In genomic region chr7:64238410-64239086, GRCm38 (mm10) we compare ENCODE assay signal across 22 mouse cellular contexts. TPM values are rescaled to one million over a fixed set of nuclear protein-coding genes. Genes with fewer than 3 reads are reported as not detected.
DNase-seq lines count a peak whose midpoint lies in the region; ATAC-seq and TF ChIP-seq lines count a peak whose summit lies in the region.
"Had no signal": no experiment of that assay in that cellular context is flagged by ENCODE, and none has a peak within 500 bp of the region (broad histone marks: within the 10 kb centered on the region; RNA-seq: fewer than 3 reads in every experiment).

No protein-coding gene starts in this region.

- H3K9me3 ChIP-seq in embryonic facial prominence, embryonic 14.5 days (ENCODE audit: control insufficient read depth, low read length) = no peaks in the 10 kb centered on the region
- H3K9me3 ChIP-seq in embryonic facial prominence, embryonic 15.5 days (replicated peaks) = no peaks in the 10 kb centered on the region
- no peaks in the 10 kb centered on the region for H3K9me3 ChIP-seq in intestine, postnatal 0 days (ENCODE audit: control insufficient read depth)
- H3K9me3 ChIP-seq: embryonic facial prominence, embryonic 12.5 days; forebrain, embryonic 10.5 days; forebrain, embryonic 13.5 days; hindbrain, embryonic 12.5 days; hindbrain, embryonic 15.5 days had no signal

- no peak overlapping the region for H3K27ac ChIP-seq in embryonic facial prominence, embryonic 14.5 days (replicated peaks; ENCODE audit: low read depth, low read length)
- H3K27ac ChIP-seq in embryonic facial prominence, embryonic 15.5 days (replicated peaks) = no peak overlapping the region; the same call in 1 of the 2 replicates
- H3K27ac ChIP-seq in intestine, postnatal 0 days (ENCODE audit: low read depth, low read length) = no peak overlapping the region
- H3K27ac ChIP-seq: embryonic facial prominence, embryonic 12.5 days; forebrain, embryonic 10.5 days; forebrain, embryonic 13.5 days; heart, adult 2 months; hindbrain, embryonic 12.5 days; hindbrain, embryonic 15.5 days had no signal

- H3K9ac ChIP-seq in embryonic facial prominence, embryonic 14.5 days (ENCODE audit: low read depth, low read length) = no peak overlapping the region
- no peak overlapping the region for H3K9ac ChIP-seq in embryonic facial prominence, embryonic 15.5 days
- no peak overlapping the region for H3K9ac ChIP-seq in intestine, postnatal 0 days (ENCODE audit: low read depth, low read length)
- H3K9ac ChIP-seq: embryonic facial prominence, embryonic 12.5 days; forebrain, embryonic 13.5 days; hindbrain, embryonic 12.5 days; hindbrain, embryonic 15.5 days had no signal

- H3K27me3 ChIP-seq in embryonic facial prominence, embryonic 14.5 days (replicated peaks; ENCODE audit: control insufficient read depth, insufficient read depth, low read length) = no peaks in the 10 kb centered on the region
- no peaks in the 10 kb centered on the region for H3K27me3 ChIP-seq in embryonic facial prominence, embryonic 15.5 days
- no peaks in the 10 kb centered on the region for H3K27me3 ChIP-seq in intestine, postnatal 0 days (replicated peaks; ENCODE audit: control insufficient read depth, insufficient read depth, low read length)
- H3K27me3 ChIP-seq: embryonic facial prominence, embryonic 12.5 days; forebrain, embryonic 13.5 days; hindbrain, embryonic 12.5 days; hindbrain, embryonic 15.5 days had no signal

- no peak overlapping the region for H3K4me2 ChIP-seq in embryonic facial prominence, embryonic 14.5 days (ENCODE audit: low read depth, low read length)
- H3K4me2 ChIP-seq in embryonic facial prominence, embryonic 15.5 days (replicated peaks) = no peak overlapping the region
- no peak overlapping the region for H3K4me2 ChIP-seq in intestine, postnatal 0 days (replicated peaks; ENCODE audit: low read depth)
- H3K4me2 ChIP-seq: embryonic facial prominence, embryonic 12.5 days; forebrain, embryonic 13.5 days; heart, embryonic 11.5 days; hindbrain, embryonic 12.5 days; hindbrain, embryonic 15.5 days had no signal

- peak; percentile 50 for ATAC-seq in embryonic facial prominence, embryonic 14.5 days (ENCODE audit: low read depth)
- ATAC-seq in embryonic facial prominence, embryonic 15.5 days (ENCODE audit: insufficient number of reproducible peaks, low FRiP score, low TSS enrichment, low read depth) = peak; percentile 26; the same call in 1 of the 2 replicates
- ATAC-seq in intestine, postnatal 0 days = peak; percentile 60; the same call in 1 of the 2 replicates
- ATAC-seq: CD4-positive, CD25-positive, alpha-beta regulatory T cell, adult 4 months; forebrain, embryonic 13.5 days had no signal

- H3K36me3 ChIP-seq in embryonic facial prominence, embryonic 14.5 days (ENCODE audit: control insufficient read depth, insufficient read depth, low read length) = no peaks in the 10 kb centered on the region
- H3K36me3 ChIP-seq in embryonic facial prominence, embryonic 15.5 days = no peaks in the 10 kb centered on the region
- H3K36me3 ChIP-seq in intestine, postnatal 0 days (ENCODE audit: control insufficient read depth, insufficient read depth) = no peaks in the 10 kb centered on the region
- H3K36me3 ChIP-seq: embryonic facial prominence, embryonic 12.5 days; forebrain, embryonic 10.5 days; hindbrain, embryonic 12.5 days; hindbrain, embryonic 15.5 days had no signal

- DNase-seq in heart, adult 11 months = peak; percentile 84
- DNase-seq in heart, adult 8-10 months (ENCODE audit: low spot score) = no peak
- DNase-seq in embryonic facial prominence, embryonic 14.5 days (ENCODE audit: low spot score) = peak; percentile 51
- DNase-seq in kidney, adult 18-20 months = no peak
- DNase-seq in testis, postnatal 10 days (ENCODE audit: low spot score) = no peak
- DNase-seq: adrenal gland, adult 8-10 months; adrenal gland, postnatal 25 days; cerebellum, adult 11-12 months; cerebellum, adult 8-10 months; cerebellum, postnatal 36 days; embryo, embryonic 11 days; gastrocnemius, postnatal 25 days; heart, adult 2 months had no signal

- WGBS in embryonic facial prominence, embryonic 14.5 days = 75% methylated on average over 7 of the region's 7 CpGs
- 66% methylated on average over 7 of the region's 7 CpGs for WGBS in embryonic facial prominence, embryonic 15.5 days
- 75% methylated on average over 7 of the region's 7 CpGs for WGBS in intestine, postnatal 0 days

- no peak for TF ChIP-seq CTCF in intestine, postnatal 0 days (IDR thresholded peaks at IDR 0.05; ENCODE audit: low read depth)

- no peak overlapping the region for H3K4me3 ChIP-seq in embryonic facial prominence, embryonic 14.5 days (ENCODE audit: low read depth, low read length)
- H3K4me3 ChIP-seq in embryonic facial prominence, embryonic 15.5 days (replicated peaks) = no peak overlapping the region
- no peak overlapping the region for H3K4me3 ChIP-seq in intestine, postnatal 0 days (ENCODE audit: low read depth, low read length)
- H3K4me3 ChIP-seq: embryonic facial prominence, embryonic 12.5 days; forebrain, embryonic 10.5 days; forebrain, embryonic 13.5 days; heart, adult 2 months; hindbrain, embryonic 12.5 days; hindbrain, embryonic 15.5 days had no signal

- peaks cover 7% of the 10 kb centered on the region; the same call in 1 of the 2 replicates for H3K4me1 ChIP-seq in embryonic facial prominence, embryonic 14.5 days (ENCODE audit: control insufficient read depth, insufficient read depth, low read length)
- H3K4me1 ChIP-seq in embryonic facial prominence, embryonic 15.5 days = peaks cover 27% of the 10 kb centered on the region
- no peaks in the 10 kb centered on the region for H3K4me1 ChIP-seq in intestine, postnatal 0 days (replicated peaks; ENCODE audit: control insufficient read depth, insufficient read depth, low read length)
- H3K4me1 ChIP-seq: forebrain, embryonic 13.5 days; hindbrain, embryonic 12.5 days; hindbrain, embryonic 15.5 days had no signal

RNA-seq across cellular contexts. Expression of gene Mtmr10, which starts 48.9 kb away (rescaled TPM):
- 10 to 100 TPM; 10.3 to 17.0 (median 12.6) TPM for total RNA-seq in heart, adult 8-10 months (2022)
- polyA plus RNA-seq in embryonic facial prominence, embryonic 14.5 days (2014; fragmentation: Nextera tagmentation; extraction: Ambion mirVana) = 14.3 and 16.5 TPM in 2 replicates
- polyA plus RNA-seq in embryonic facial prominence, embryonic 15.5 days (2015; fragmentation: Nextera tagmentation; extraction: Ambion mirVana) = 14.9 and 15.5 TPM in 2 replicates
- polyA plus RNA-seq in intestine, postnatal 0 days (2015; fragmentation: Nextera tagmentation; extraction: Ambion mirVana) = 3.2 and 3.4 TPM in 2 replicates

Comparison
In these comparisons a context has a peak if more than half of its experiments do, and no peak if none do; other contexts are left out.
1. DNase-seq: peak in heart, adult 11 months (single experiment) and embryonic facial prominence, embryonic 14.5 days (single experiment); none in heart, adult 8-10 months (single experiment), kidney, adult 18-20 months (single experiment) and testis, postnatal 10 days (single experiment).
2. Peak in every context shown above with its lines, with median percentiles within 50 percentile points of each other: ATAC-seq.